Mouse (Mus musculus) thymus, adult 2 months (tissue): ENCODE measurements around the gene Dach1.

Experiments used
- CTCF ChIP-seq: fragments of 200-500 bp; IDR thresholded peaks from 2 replicates; pipeline ENCODE4 v1.5.1; 2012; ENCODE audit warnings: mild to moderate bottlenecking, control low read depth, low read length, moderate library complexity, borderline replicate concordance; ENCODE audit not compliant: control insufficient read depth, poor library complexity, insufficient read depth; ENCODE audit errors: extremely low read depth
- POLR2A ChIP-seq: fragments of 200-500 bp; IDR thresholded peaks from 2 replicates; pipeline ENCODE4 v1.6.1; 2012; ENCODE audit warnings: mild to moderate bottlenecking, low read length, control low read depth, moderate library complexity; ENCODE audit not compliant: control insufficient read depth, poor library complexity, insufficient read depth; ENCODE audit errors: extremely low read depth

DNA sequence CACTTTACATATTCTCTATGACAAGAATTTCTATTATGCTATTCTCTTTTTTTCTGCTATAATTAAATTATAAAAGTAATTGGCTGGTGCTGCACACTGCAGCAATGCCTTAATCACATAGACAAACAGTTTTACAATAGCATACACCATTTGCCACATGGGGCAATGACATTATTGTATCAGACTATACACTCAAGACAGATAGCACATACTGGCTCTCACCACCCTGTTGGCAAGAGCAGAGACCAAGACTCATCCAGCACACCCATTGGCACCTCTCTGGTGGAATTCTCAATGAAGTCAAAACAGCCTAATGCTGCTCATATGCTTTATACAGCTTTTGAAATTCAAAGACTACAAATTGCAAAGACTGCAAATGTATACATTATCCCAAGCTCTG lies 63.4 kb downstream of the Dach1 start:
- no peak for TF ChIP-seq CTCF
- no peak for TF ChIP-seq POLR2A
